Mouse (Mus musculus) E14TG2a.4 (cell line): ENCODE results near the gene Gpt2.

Source experiments
- H3K27me3 ChIP-seq: 2 replicates; pipeline ENCODE4 v1.6.1; 2014; ENCODE audit warnings: low read length, control low read depth; ENCODE audit not compliant: insufficient read depth
- H3K36me3 ChIP-seq: 2 replicates; pipeline ENCODE4 v1.6.1; 2014; ENCODE audit warnings: low read length, control low read depth; ENCODE audit not compliant: insufficient read depth
- H3K4me1 ChIP-seq: replicated peaks from 2 replicates; pipeline ENCODE4 v1.6.1; 2014; ENCODE audit warnings: low read depth, low read length, control low read depth
- H3K4me3 ChIP-seq: replicated peaks from 2 replicates; pipeline ENCODE4 v1.5.1; 2014; ENCODE audit warnings: mild to moderate bottlenecking, low read length
- H3K9me3 ChIP-seq: 2 replicates; pipeline ENCODE4 v1.6.1; 2014; ENCODE audit warnings: low read length, control low read depth
- CTCF ChIP-seq: conservative IDR thresholded peaks from 2 replicates; pipeline ENCODE4 v1.5.1; 2014; ENCODE audit warnings: low read length
- NANOG ChIP-seq: IDR thresholded peaks from 2 replicates; pipeline ENCODE4 v1.6.1; 2014; ENCODE audit warnings: borderline replicate concordance, low read length, mixed read lengths
- POU5F1 ChIP-seq: IDR thresholded peaks from 2 replicates; pipeline ENCODE4 v1.6.1; 2014; ENCODE audit warnings: low read length, borderline replicate concordance

Gpt2 gene

DNA sequence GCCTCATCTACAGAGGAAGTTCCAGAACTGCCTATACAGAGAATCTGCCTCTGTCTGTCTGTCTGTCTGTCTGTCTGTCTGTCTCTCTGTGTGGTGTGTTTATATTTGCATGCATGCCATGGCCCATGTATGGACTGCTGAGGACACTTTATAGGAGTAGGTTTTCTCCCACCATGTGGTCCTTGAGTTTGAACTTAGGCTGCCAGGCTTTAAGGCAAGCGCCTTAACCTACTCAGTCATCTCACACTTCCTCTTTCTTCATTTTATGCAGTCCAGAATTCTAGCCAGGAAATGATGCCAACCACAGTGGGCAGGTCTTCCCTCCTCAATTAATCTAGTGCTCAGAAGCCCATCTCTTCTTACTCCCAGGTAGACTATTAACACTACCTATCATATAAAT is 66.8 kb downstream of the Gpt2 start:
- Histone ChIP-seq H3K9me3 (no peaks in the 10 kb centered on the region), H3K4me3 (no peak overlapping the region), H3K27me3 (0 out of 2 replicates have a peak, but pooled peaks cover 2% of the 10 kb centered on the region), H3K4me1 (peaks cover 11% of the 10 kb centered on the region), H3K36me3 (no peaks in the 10 kb centered on the region)
- no peak for TF ChIP-seq POU5F1
- TF ChIP-seq CTCF = no peak
- no peak for TF ChIP-seq NANOG

DNA sequence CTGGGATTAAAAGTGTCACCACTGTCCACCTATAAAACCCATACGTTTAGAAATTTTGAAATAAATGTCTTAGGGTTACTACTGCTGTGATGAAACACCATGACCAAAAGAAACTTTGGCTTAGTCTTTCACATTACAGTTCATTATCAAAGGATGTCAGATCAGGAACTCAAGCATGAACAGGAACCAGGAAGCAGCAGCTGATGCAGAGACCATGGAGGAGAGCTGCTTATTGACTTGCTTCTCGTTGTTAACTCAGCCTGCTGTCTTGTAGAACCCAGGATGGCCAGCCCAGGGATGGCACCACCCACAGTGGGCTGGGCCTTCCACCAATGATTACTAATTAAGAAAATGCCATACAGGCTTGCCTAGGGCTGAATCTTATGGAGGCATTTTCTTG is 67.6 kb downstream of the Gpt2 start:
- Histone ChIP-seq H3K36me3 (no peaks in the 10 kb centered on the region), H3K27me3 (0 out of 2 replicates have a peak, but pooled peaks cover 2% of the 10 kb centered on the region), H3K4me1 (peaks cover 9% of the 10 kb centered on the region), H3K9me3 (no peaks in the 10 kb centered on the region), H3K4me3 (no peak overlapping the region)
- TF ChIP-seq POU5F1 (no peak), CTCF (no peak), NANOG (no peak)

DNA sequence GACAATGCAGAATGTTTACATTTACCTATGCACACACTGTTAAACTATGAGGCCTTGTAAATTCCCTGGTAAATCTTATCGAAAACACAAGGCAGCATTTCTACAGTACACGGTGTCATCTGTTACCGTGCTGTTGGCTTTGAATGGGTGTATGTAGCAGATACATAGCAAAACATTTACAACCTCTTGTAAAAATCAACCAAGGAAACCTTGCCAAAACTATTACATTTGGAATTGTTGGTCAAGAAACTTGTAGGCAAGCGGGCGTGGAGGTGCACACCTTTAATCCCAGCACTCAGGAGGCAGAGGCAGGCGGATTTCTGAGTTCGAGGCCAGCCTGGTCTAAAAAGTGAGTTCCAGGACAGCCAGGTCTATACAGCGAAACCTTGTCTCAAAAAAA is 71.0 kb downstream of the Gpt2 start:
- TF ChIP-seq POU5F1 = no peak
- TF ChIP-seq NANOG = no peak
- no peak for TF ChIP-seq CTCF
- no peaks in the 10 kb centered on the region for H3K36me3 ChIP-seq
- no peaks in the 10 kb centered on the region for H3K9me3 ChIP-seq
- H3K27me3 ChIP-seq = no peaks in the 10 kb centered on the region
- no peaks in the 10 kb centered on the region; the same call in 1 of the 2 replicates for H3K4me1 ChIP-seq
- H3K4me3 ChIP-seq = no peak overlapping the region

DNA sequence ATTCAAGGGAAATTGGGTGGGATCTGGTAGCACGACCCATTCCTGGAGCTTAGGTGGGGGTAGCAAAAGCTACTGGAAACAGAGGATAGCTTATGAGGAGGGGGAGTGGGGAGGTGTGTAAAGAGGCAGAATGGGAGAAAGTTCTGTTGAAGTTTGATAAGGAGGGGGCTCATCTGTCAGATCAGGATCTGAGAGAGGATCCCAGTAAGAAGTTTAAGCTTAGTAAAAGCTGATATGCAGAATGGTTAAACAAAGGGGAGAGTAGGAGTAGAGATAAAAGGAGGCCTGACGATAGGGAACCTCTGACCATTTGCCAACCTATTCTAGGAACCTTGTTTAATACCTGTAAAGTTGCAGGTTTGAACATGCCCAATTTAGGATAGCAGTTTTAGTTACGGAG is 72.8 kb downstream of the Gpt2 start:
- TF ChIP-seq CTCF = no peak
- TF ChIP-seq POU5F1 = no peak
- TF ChIP-seq NANOG = no peak
- H3K4me1 ChIP-seq = no peaks in the 10 kb centered on the region; the same call in 1 of the 2 replicates
- H3K36me3 ChIP-seq = no peaks in the 10 kb centered on the region
- H3K4me3 ChIP-seq = no peak overlapping the region
- no peaks in the 10 kb centered on the region for H3K27me3 ChIP-seq
- no peaks in the 10 kb centered on the region for H3K9me3 ChIP-seq

DNA sequence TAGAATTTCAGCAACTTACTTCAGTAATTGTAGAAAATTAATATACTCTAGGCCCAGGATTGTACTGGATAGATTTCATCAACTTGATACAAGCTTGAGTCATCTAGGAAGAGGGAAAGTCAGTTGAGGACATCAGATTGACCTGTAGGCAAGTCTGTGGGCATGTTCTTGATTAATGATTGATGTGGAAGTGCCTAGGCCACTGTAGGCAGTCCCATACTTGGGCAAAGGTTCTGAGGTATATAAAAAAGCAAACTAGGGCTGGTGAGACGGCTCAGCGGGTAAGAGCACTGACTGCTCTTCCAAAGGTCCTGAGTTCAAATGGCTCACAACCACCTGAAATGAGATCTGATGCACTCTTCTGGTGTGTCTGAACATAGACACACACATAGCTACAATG is 75.4 kb downstream of the Gpt2 start:
- no peak for TF ChIP-seq CTCF
- TF ChIP-seq NANOG = no peak
- TF ChIP-seq POU5F1 = no peak
- H3K9me3 ChIP-seq = no peaks in the 10 kb centered on the region
- H3K4me3 ChIP-seq = no peak overlapping the region

DNA sequence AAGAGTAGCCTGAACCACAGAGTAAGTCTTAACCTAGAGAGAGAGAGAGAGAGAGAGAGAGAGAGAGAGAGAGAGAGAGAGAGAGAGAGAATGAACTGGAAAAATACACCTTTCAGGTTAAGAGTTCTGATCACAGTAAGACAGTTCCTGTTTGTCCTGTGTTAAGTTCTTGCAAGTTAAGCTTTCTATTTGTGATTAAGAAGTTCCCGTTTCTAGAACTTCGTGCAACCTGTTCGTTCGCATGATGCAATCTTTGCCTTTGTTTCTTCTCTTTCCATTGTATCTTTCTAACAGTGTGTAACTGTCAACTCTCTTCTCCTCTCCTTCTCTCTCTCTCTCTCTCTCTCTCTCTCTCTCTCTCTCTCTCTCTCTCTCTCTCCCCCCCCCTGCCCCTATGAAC is 78.1 kb downstream of the Gpt2 start:
- no peaks in the 10 kb centered on the region; the same call in 1 of the 2 replicates for H3K4me1 ChIP-seq
- H3K9me3 ChIP-seq = no peaks in the 10 kb centered on the region
- H3K36me3 ChIP-seq = no peaks in the 10 kb centered on the region
- no peak overlapping the region for H3K4me3 ChIP-seq
- TF ChIP-seq POU5F1 (no peak), NANOG (no peak), CTCF (no peak)
- no peaks in the 10 kb centered on the region for H3K27me3 ChIP-seq

More for the DNA sequence above, 75.4 kb downstream of the Gpt2 start:
- Histone ChIP-seq H3K4me1 (no peaks in the 10 kb centered on the region; the same call in 1 of the 2 replicates), H3K36me3 (no peaks in the 10 kb centered on the region), H3K27me3 (no peaks in the 10 kb centered on the region)

DNA sequence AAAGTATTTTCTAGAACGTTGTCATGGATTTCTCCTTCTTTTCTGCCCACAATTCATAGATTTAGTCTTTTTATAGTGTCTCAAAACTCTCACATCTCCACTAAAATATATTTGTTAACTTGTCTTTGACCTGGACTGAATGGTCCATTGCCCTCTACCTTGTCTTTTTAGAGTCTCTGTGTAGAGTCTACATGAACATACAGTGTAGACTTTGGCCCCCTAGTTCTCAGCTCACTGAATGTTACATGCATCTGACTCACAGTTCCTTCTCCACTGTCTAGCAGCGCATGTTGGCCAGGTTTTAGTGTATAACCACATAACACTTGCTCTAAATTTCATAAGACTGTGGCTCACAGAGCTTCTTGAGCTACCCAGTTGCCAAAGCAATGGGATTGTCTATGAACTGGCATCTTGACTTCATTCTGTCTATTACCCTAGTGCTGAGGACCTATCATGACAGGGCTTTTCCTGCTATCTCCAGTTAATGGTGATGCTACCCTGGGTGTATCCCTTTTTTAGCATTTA is 81.7 kb downstream of the Gpt2 start:
- Histone ChIP-seq H3K36me3 (no peaks in the 10 kb centered on the region), H3K4me1 (no peaks in the 10 kb centered on the region), H3K4me3 (no peak overlapping the region), H3K9me3 (no peaks in the 10 kb centered on the region), H3K27me3 (no peaks in the 10 kb centered on the region)
- no peak for TF ChIP-seq NANOG
- TF ChIP-seq POU5F1 = no peak
- no peak for TF ChIP-seq CTCF
